Mouse (Mus musculus): ENCODE measurements at regions not wholly inside any gene's neighbourhood (a gene's known extent, or its start where the extent isn't known, plus 50 kb on each side); places are given as distances from the start of the nearest gene placed in this dataset.

DNA sequence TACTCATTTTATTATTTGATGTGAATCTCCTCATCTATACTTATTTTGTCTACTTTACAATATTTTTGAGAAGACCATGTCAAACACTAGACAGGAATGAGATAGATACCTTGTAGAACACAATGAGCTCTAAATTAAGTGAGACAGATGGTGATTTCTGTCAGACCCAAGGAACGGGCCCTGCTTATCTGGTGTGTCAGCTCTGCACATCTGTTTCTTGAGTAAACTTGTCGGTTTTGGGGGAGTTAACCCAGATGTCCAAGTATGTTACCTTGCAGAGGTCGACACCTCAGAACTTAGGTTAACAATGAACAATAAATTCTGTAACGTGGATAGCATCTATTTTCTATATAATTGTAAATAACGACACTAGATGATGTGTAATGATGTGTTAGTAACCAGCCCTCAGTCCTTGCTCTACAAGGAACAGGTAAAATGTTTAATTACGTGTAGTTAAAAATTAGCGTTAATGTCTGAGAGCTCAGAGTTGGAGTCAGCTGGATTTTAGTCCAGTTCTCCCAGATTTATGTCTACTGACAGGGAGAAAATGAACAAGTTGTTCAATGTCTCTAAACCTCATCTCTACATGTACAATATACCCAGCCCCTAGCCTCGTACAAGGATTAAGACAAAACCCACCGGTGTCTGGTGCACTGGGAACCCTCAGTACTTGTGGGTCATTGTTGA, 64.6 kb upstream of the Picalm start:
- TF ChIP-seq POLR2A (IDR thresholded peaks at IDR 0.05; ENCODE audit: low read depth, low read length) (no peak), CTCF (IDR thresholded peaks at IDR 0.05; ENCODE audit: borderline replicate concordance, insufficient read depth, low read length) (no peak)
